Mouse (Mus musculus) yolk sac, embryonic 10.5 days (tissue): ENCODE data around the gene Rai1.

Experiments
- DNase-seq: peaks from one replicate; pipeline ENCODE4 v3.0.0-alpha.2; 2017; ENCODE audit warnings: low spot score

The Rai1 gene

DNA sequence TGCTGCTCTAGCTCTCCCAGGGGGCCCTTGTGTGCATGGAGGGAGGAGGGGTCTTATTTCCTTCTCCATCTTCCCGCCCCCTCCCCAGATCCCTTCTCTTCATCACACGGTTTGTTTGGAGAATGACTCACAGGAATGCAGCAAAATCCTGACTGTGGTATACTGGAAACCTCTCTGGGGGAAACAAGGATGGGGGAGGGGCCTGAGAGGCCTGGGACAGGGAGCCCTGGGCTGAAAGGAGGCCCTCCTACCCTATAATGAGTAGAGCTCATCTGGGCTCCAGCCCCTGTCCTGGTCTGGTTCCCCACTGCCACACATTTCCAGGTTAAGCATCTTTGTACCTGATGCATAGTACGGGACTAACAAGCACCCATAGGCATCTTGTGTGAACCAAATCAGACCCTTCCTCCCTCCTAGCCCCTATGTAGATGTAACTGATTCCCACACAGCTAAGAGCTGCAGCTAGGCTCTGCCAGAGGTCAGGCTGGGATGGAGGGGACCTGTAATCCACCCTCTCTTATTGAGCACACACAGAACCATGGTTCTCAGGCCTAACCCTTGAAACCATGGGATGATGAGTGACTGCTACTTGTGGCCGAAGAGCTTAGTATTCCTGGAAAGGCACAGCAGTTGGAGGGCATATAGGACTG is 23.2 kb downstream of the Rai1 start:
- DNase-seq = peak; percentile 50

GRCm38 (mm10) chr11:60130516-60130915 is 25.7 kb downstream of the Rai1 start:
- no peak for DNase-seq

GRCm38 (mm10) chr11:60132061-60132460 is 27.2 kb downstream of the Rai1 start:
- DNase-seq = no peak

- no peak for DNase-seq
Observed at GRCm38 (mm10) chr11:60136491-60136890, 31.7 kb downstream of the Rai1 start.

DNA sequence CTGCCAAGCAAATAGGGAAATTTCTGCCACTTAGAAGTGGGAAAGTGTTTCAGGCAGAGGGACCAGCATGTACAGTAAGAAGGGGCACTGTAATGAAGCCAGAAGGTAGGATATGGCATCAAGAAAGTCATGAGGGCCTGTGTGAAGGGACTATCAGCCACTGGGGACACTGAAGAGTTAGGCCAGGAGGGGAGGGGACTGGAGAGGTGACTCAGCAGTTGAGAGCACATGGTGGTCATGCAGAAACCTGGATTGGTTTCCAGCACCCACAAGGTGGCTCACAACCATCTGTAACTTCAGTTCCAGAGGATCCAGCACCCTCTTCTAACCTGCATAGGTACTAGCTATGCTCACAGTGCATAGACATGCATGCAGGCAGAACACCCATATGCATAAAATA is 32.4 kb downstream of the Rai1 start:
- no peak for DNase-seq

GRCm38 (mm10) chr11:60139141-60139733 is 34.4 kb downstream of the Rai1 start:
- no peak for DNase-seq

GRCm38 (mm10) chr11:60139734-60140371 is 35.0 kb downstream of the Rai1 start:
- DNase-seq = peak; percentile 82

GRCm38 (mm10) chr11:60140586-60141284 is 35.9 kb downstream of the Rai1 start:
- DNase-seq = peak; percentile 56

GRCm38 (mm10) chr11:60141285-60141608 is 36.4 kb downstream of the Rai1 start:
- DNase-seq = no peak

DNA sequence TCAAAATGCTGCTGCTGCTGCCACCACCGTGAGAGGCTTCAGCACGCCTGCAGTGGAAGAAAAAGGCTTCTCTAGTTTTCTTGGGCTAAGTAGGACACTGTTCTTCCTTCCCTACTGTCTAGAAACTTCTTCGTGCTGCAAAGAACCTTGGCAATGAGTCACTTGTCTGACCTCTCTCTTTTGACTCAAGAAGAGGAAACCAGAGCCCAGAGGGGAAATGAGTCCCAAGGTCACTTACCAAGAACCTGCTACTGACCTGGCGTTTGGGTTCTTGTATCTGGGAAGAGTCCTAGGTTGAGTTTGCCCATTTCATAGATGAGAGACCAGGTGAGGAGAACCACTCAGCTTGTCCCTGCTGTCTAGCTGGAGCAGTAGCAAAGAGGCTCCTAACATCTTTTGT is 38.3 kb downstream of the Rai1 start:
- DNase-seq = no peak

- DNase-seq = no peak
Observed at GRCm38 (mm10) chr11:60146170-60146569, 41.4 kb downstream of the Rai1 start.

DNA sequence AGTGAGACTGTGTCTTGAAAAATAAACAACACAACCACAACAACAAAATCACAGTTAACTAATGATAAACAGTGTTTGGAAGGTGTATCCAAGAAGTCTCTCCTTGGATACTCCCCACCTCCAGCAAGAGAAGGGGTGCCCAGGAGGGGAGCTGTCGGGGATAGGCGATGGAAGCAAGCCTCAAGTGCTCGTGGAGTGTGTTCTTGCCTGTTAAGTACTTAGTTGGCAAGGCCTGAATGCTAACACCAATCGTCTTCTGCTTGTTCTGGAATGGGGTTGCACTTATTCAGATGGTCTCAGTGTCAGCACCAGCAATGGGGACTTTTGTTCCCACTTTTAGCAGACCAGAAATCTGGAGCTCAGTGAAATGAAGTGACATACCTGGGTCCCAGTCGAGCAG is 43.8 kb downstream of the Rai1 start:
- DNase-seq = no peak

DNA sequence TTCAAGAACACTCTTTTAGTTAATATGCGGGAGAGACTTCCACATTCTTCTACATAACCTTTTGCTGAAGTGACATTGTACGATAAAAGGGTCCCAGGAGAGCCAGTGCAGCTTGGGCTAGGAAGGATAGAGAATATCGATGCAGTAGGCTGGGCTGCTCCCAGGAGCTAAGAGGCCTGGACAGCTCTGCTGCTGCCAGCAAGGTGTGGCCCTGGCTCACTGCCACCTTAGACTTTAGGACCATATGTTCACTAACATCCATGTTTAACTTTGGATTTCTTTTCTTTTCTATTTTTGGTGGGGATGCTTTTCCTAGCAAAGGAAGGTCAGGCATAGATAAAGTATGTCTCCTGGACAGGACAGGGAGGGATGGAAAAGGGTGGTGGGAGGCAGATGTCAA is 44.3 kb downstream of the Rai1 start:
- DNase-seq = no peak

- DNase-seq = no peak
Observed at GRCm38 (mm10) chr11:60150677-60151076, 45.9 kb downstream of the Rai1 start.

GRCm38 (mm10) chr11:60152339-60152738 is 47.5 kb downstream of the Rai1 start:
- no peak for DNase-seq

- DNase-seq = no peak
Observed at GRCm38 (mm10) chr11:60153936-60154335, 49.1 kb downstream of the Rai1 start.

DNA sequence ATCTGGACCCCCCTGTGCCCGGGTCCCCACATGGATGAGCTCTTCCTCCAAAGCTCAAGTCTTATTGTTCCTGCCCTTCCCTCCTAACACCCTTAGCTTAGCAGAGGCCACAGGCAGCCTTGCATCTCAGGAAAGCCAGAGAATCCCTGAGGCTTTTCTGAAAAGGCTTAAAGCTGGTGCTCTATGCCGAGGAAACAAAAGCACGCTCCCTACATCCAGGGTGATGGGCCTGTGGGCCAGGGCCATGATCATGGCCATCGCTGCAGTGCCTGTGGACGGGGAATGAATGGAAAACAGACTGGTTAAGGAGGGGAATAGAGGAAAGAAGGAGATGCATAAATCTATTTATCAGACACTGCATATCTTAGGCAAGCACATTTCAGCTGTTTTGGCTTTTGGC is 50.9 kb downstream of the Rai1 start:
- no peak for DNase-seq

- no peak for DNase-seq
Observed at GRCm38 (mm10) chr11:60158271-60158670, 53.5 kb downstream of the Rai1 start.

DNA sequence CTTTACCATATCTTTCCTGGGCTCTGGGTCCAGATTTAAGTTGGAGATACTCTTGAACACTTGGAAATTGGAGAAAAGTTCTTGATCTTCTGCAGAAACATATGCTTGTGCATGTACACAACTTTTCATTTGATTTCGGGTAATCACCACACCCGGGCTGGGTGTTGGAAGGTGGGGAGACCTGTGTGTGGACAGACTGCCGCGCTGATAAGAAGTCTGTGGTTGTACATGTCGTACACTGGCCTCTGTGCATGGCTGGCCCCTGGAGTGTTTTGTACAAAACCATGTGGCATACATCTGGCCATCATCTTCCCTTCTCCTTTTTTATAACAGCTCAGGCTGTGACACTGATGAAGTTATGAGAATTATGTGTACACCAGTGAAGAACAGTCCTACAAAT is 55.1 kb downstream of the Rai1 start:
- DNase-seq = no peak

GRCm38 (mm10) chr11:60160454-60161114 is 55.8 kb downstream of the Rai1 start:
- no peak for DNase-seq

DNA sequence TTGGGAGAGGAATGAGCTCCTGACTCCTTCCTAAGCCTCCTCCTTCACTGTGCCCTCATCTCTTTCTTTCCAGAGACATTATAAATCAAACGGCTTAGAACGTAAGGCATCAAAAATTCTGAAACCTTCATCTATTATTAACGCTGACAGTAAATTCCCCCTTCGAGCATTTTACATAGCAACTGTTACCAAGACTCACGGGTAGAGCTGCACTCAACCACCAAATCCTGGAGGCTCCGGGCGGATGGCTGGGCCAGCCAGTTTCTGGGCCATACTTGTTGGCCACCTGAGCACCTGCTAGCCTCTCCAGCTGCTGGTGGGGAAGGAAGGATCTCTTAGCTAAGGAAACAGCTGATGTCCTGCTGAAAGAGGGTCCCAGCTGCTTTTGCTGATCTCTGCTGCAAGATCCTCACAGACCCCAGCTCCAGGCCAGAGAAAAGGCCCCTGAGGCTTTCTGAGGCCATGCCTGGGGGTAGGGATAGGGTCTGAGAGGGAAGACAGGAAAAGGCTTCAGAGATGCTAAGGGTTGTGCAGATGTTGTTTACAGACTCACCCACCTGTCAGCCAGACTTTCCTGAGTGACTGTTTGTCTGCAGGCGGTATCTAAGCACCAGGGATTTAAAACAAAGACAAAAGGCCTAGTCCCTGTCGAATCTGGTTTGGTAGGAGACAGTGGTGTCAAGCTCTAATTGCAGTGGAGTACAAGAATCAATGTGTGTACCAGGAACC is 56.5 kb downstream of the Rai1 start:
- no peak for DNase-seq

GRCm38 (mm10) chr11:60162547-60162946 is 57.7 kb downstream of the Rai1 start:
- DNase-seq = no peak
